In genomic region chr1:152088030-152088429, GRCm38 (mm10) we compare ENCODE assay signal across 8 mouse cellular contexts. TPM values are rescaled to one million over a fixed set of nuclear protein-coding genes. Genes with fewer than 3 reads are reported as not detected.
DNase-seq lines count a peak whose midpoint lies in the region; ATAC-seq and TF ChIP-seq lines count a peak whose summit lies in the region.
"Had no signal": no experiment of that assay in that cellular context is flagged by ENCODE, and none has a peak within 500 bp of the region (broad histone marks: within the 10 kb centered on the region; RNA-seq: fewer than 3 reads in every experiment).

No protein-coding gene starts in this region.

- H3K27ac ChIP-seq in layer of hippocampus, adult 2 months, result no peak overlapping the region
- H3K27ac ChIP-seq in forebrain, embryonic 12.5 days, result no peak overlapping the region
- 0 out of 2 replicates have a peak overlapping the region, but pooled peaks have one; percentile 11 for H3K27ac ChIP-seq in hindbrain, postnatal 0 days
- no peak overlapping the region for H3K27ac ChIP-seq in neural tube, embryonic 12.5 days

- TF ChIP-seq CTCF in layer of hippocampus, adult 2 months (conservative IDR thresholded peaks at IDR 0.05), result no peak
- TF ChIP-seq CTCF in hindbrain, postnatal 0 days (IDR thresholded peaks at IDR 0.05; ENCODE audit: low read depth), result no peak

- DNase-seq in layer of hippocampus, adult 2 months (ENCODE audit: low spot score in 2 of 2), result no peak
- DNase-seq in layer of hippocampus, postnatal 14 days (ENCODE audit: low spot score in 2 of 2), result no peak
- DNase-seq in hindbrain, postnatal 0 days (ENCODE audit: low spot score), result no peak
- DNase-seq in right cerebral cortex, postnatal 10 days (ENCODE audit: low spot score in 2 of 2), result no peak
- DNase-seq: layer of hippocampus, adult 9-11 months had no signal

- peaks cover 58% of the 10 kb centered on the region for H3K4me1 ChIP-seq in forebrain, embryonic 12.5 days
- H3K4me1 ChIP-seq in hindbrain, postnatal 0 days (ENCODE audit: insufficient read depth, low read length), result peaks cover 31% of the 10 kb centered on the region
- H3K4me1 ChIP-seq in neural tube, embryonic 12.5 days, result peaks cover 47% of the 10 kb centered on the region

- H3K9me3 ChIP-seq in forebrain, embryonic 12.5 days, result no peaks in the 10 kb centered on the region
- H3K9me3 ChIP-seq in hindbrain, postnatal 0 days (ENCODE audit: low read length), result no peaks in the 10 kb centered on the region
- H3K9me3 ChIP-seq in neural tube, embryonic 12.5 days, result no peaks in the 10 kb centered on the region

- no peaks in the 10 kb centered on the region for H3K36me3 ChIP-seq in forebrain, embryonic 12.5 days (replicated peaks)
- no peaks in the 10 kb centered on the region for H3K36me3 ChIP-seq in hindbrain, postnatal 0 days (ENCODE audit: insufficient read depth, low read length)
- H3K36me3 ChIP-seq in neural tube, embryonic 12.5 days, result no peaks in the 10 kb centered on the region

- no peak for ATAC-seq in forebrain, embryonic 12.5 days (ENCODE audit: low FRiP score)
- no peak for ATAC-seq in hindbrain, postnatal 0 days
- ATAC-seq in neural tube, embryonic 12.5 days (ENCODE audit: low FRiP score, low read depth), result no peak
- no peak for ATAC-seq in megakaryocyte progenitor cell, adult 5-6 weeks (replicated peaks; ENCODE audit: poor library complexity)

- peak overlapping the region; percentile 42 for H3K9ac ChIP-seq in forebrain, embryonic 12.5 days
- peak overlapping the region; percentile 93 for H3K9ac ChIP-seq in hindbrain, postnatal 0 days (replicated peaks; ENCODE audit: low read length)
- no peak overlapping the region for H3K9ac ChIP-seq in neural tube, embryonic 12.5 days

- H3K4me3 ChIP-seq in layer of hippocampus, adult 2 months, result peak overlapping the region; percentile 80
- peak overlapping the region; percentile 90 for H3K4me3 ChIP-seq in forebrain, embryonic 12.5 days (replicated peaks)
- H3K4me3 ChIP-seq in hindbrain, postnatal 0 days (ENCODE audit: low read length), result peak overlapping the region; percentile 90
- peak overlapping the region; percentile 92 for H3K4me3 ChIP-seq in neural tube, embryonic 12.5 days

- H3K27me3 ChIP-seq in forebrain, embryonic 12.5 days, result no peaks in the 10 kb centered on the region
- H3K27me3 ChIP-seq in hindbrain, postnatal 0 days (ENCODE audit: insufficient read depth, low read length), result no peaks in the 10 kb centered on the region
- no peaks in the 10 kb centered on the region for H3K27me3 ChIP-seq in neural tube, embryonic 12.5 days (replicated peaks)

- H3K4me2 ChIP-seq in forebrain, embryonic 12.5 days, result peak overlapping the region; percentile 81
- peak overlapping the region; percentile 91 for H3K4me2 ChIP-seq in hindbrain, postnatal 0 days (ENCODE audit: low read depth, low read length)
- H3K4me2 ChIP-seq in neural tube, embryonic 12.5 days (replicated peaks), result peak overlapping the region; percentile 82

- WGBS in forebrain, embryonic 12.5 days, result 62% methylated on average over 5 of the region's 5 CpGs
- WGBS in hindbrain, postnatal 0 days, result 26% methylated on average over 5 of the region's 5 CpGs
- WGBS in neural tube, embryonic 12.5 days, result 53% methylated on average over 5 of the region's 5 CpGs

RNA-seq across cellular contexts. Expression of gene 1700025G04Rik, which starts 1.9 kb away (rescaled TPM):
- total RNA-seq in layer of hippocampus, adult 2 months (2021), result 10 to 100 TPM; 74.2 to 76.0 TPM
- 10 to 100 TPM; 62.2 to 70.4 TPM for total RNA-seq in layer of hippocampus, postnatal 14 days (2021)
- 33.3 and 36.4 TPM in 2 replicates for polyA plus RNA-seq in forebrain, embryonic 12.5 days (2016; fragmentation: Nextera tagmentation; extraction: Ambion mirVana)
- 19.9 and 32.4 TPM in 2 replicates for total RNA-seq in hindbrain, postnatal 0 days (2014; rRNA removed)
- polyA plus RNA-seq in hindbrain, postnatal 0 days (2015; fragmentation: Nextera tagmentation; extraction: Ambion mirVana), result 22.5 and 24.9 TPM in 2 replicates
- 49.9 and 50.0 TPM in 2 replicates for polyA plus RNA-seq in neural tube, embryonic 12.5 days (2016; fragmentation: Nextera tagmentation; extraction: Ambion mirVana)
- total RNA-seq in megakaryocyte progenitor cell, adult 5-6 weeks (2015), result 14.8 and 15.5 TPM in 2 replicates
- total RNA-seq in megakaryocyte progenitor cell, adult 5-6 weeks (2017), result 9.7 and 15.8 TPM in 2 replicates
